Mouse (Mus musculus) kidney, adult 2 months (tissue): ENCODE data around the gene Enpp4.

Experiments used
- CTCF ChIP-seq: fragments of 200-500 bp; conservative IDR thresholded peaks from 2 replicates; pipeline ENCODE4 v1.5.1; 2011; ENCODE audit warnings: low read depth, mild to moderate bottlenecking, control low read depth, low read length, moderate library complexity, mixed read lengths; ENCODE audit not compliant: insufficient read depth, insufficient read length
- POLR2A ChIP-seq: fragments of 200-500 bp; IDR thresholded peaks from one replicate; pipeline ENCODE4 v1.6.1; 2011; ENCODE audit warnings: low read depth, low read length, control low read depth

GRCm38 (mm10) chr17:44134106-44134505 lies 28.5 kb upstream of the Enpp4 start:
- TF ChIP-seq POLR2A (no peak), CTCF (no peak)
